Mouse (Mus musculus): ENCODE results near the gene Gm20503. TPM values are rescaled to one million over a fixed set of nuclear protein-coding genes. Genes with fewer than 3 reads are reported as not detected.

The Gm20503 gene
- 3.6 and 4.5 TPM in 2 replicates for total RNA-seq (2021)
- long read RNA-seq, partial matches to known transcripts: 0 of 4 reads
- long read RNA-seq, other reads (novel, unspliced or antisense): 4 of 4 reads

GRCm38 (mm10) chr4:59002948-59003805, at the start of gene Gm20503:
Gm20503 (plus strand) TSS chr4:59003210.
- peak; percentile 94 for DNase-seq

DNA sequence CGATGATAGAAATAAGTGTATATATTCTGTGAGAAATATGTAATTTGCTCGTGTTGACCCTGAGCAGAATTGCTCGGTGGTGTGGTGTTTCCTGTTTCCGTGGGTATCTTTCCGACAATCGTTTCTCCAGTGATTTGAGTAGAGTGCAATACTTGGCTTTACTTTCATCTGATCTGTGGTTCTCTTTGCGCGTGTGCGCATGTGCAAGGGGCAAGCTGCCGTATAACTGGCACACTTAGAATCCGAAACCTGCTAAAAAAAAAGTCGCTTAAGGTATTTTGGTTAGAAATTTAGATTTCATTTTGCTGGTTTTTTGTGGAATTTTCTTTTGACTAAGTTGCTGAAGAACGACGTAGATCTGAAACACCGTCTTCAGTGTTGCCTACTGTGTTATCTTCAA, 41.3 kb upstream of the Gm20503 start:
- DNase-seq: no peak

DNA sequence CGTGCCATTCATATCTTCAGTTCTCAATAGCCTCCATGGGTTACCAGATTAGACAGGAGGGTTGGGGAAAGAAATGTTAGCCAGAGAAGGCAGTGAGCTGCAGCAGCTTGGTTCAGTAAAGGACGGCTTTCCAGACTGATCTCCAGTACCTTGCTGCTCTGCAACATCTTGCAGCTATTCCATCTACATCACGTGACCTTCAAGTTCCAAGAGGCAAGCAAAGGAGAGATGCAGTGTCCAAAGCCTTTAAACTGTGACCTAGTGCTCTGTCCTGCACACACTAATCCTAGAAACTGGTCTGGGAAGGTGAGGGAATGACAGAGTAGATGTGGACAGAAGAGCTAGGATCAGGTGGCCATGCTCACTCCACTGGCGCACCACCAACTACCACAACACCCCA, 39.7 kb upstream of the Gm20503 start:
- DNase-seq: no peak

GRCm38 (mm10) chr4:58965136-58965535, 37.9 kb upstream of the Gm20503 start:
- DNase-seq: no peak

DNA sequence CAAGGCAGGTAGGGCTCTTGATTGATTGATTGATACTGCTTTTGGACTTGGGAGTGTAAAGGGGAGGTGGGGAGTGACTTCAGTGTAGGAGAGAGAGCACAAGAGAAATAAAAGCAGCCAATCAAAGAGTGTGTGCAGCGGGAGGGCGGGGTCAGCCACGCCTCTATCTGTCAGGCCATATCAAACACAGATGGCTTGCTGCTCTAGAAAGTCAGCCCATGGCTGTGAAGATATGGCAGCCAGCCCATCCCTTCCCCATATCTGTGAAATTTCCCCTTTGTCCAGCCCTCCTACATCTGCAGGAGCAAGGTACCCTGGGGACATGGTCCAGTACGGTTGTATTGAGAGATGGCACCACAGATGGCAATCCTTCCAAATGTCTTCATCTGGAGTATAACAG, 32.3 kb upstream of the Gm20503 start:
- no peak for DNase-seq

GRCm38 (mm10) chr4:58975711-58976110, 27.3 kb upstream of the Gm20503 start:
- DNase-seq: no peak

DNA sequence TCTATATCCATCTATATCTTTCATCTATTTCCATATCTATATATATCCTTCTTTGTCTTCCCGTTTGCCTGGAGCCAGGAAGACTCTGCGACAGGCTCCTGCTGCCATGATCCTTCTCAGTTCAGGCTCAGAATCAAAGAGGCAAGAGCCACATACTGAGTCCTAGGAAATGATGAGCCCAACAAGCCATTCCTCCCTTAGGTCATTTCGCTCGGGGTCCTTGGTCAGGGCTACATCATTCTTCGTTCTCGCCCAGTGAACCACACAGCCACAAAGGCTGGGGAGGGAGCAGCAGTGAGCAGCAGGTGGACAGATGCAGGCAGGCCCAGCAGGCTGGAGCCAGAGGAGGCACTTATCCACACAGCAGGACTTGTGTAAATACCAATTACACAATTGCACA, 21.6 kb upstream of the Gm20503 start:
- DNase-seq: no peak

GRCm38 (mm10) chr4:58982806-58983205, 20.2 kb upstream of the Gm20503 start:
- DNase-seq: no peak

- peak; percentile 83 for DNase-seq
Measured at GRCm38 (mm10) chr4:58985157-58985648, 17.8 kb upstream of the Gm20503 start.

DNA sequence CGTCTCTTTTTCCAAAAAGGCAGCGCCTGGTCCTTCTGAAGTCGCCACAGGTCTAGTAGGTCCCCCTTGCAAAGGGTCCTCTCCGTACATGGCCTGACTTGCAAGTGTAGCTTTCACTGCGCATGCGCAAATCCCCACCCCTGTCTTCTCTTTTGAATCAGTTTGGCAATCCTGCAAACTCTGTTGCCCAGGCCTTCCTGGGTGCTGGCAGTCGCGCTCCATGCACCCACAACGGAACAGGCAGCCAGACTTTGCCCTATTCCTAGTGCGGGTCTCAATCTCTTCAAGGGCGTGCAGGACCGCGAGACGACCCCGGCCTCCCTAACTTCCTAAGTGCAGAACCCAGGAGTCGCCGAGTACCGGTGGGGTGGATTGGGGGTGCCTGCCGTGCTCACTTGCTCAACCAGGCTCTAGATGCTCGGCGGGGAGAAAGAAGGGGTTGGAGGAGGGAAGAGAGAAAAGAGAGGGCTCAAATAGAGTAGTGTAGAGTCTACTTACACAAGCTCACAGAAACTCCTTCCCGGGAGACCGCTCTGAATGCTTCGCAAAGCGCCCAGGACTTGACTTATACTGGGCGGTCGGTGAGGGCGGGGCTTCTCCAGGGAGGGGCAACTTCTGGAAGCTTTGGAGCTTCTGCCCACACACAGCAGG, 16.3 kb upstream of the Gm20503 start, which contains the start of gene Ptgr1:
Ptgr1 (minus strand) TSS at position 580 of the 651 bp plus-strand sequence.
- peak; percentile 86 for DNase-seq

GRCm38 (mm10) chr4:58989303-58989898, 13.6 kb upstream of the Gm20503 start:
- no peak for DNase-seq

DNA sequence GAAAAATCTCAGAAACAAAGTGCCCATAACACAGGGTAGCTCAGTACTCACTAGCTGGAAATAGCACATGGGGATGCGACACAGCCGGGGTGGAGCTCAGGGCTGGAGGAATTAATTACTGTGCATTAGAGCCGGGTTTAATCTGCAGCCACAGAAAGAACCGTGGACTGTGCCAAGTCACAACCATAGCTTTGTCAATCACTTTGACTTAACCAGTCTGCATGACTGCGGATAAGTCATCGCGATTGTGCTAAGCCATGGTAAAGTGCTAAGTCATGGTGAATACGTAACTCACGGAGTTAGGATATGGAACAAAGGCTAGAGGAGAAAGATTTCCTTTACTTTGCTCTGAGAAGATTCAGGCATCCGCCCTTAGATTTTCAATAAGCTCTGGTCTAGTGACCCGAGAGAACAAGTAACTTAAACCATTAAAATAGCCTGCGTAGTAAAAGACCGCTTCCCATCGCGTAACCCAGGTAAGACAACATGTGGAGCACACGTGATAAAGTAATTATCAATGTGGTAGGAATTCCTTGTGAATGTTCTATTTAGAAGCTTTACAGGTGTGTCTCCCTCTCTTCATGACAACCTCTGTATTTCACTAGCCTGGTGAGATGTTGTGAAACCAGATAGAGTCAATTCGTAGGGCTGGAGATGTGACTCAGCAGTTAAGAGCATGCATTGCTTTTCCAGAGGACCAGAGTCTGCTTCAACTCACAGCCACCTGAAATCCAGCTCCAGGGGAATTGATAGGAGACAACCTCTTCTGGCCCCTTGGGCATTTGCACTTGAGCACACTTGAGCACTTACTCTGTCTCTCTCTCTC, 12.2 kb upstream of the Gm20503 start:
- no peak for DNase-seq

DNA sequence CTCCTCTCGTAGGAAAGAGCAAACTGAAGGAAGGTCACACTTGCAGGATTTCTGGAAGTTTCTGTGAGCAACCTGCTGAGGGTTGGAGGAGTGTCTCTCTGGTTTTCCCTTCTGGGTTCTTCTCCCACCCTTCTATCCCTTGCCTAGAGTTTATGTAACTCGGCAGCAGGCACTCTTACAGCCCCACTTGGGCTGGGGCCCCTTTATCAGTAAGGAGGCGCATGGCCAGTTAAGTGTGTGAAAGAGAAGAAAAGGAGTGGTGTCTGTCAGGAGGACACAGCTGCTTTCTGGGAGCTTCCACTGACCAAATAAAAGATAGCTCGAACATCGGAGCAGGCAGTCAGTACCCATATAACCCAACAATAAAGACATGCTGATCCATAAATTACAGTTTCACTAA, 10.8 kb upstream of the Gm20503 start:
- no peak for DNase-seq

GRCm38 (mm10) chr4:58994762-58995161, 8.2 kb upstream of the Gm20503 start, which contains the start of gene Dnajc25:
Dnajc25 (plus strand) TSS chr4:58995062.
- DNase-seq: no peak

- peak; percentile 26 for DNase-seq
Measured at GRCm38 (mm10) chr4:58995251-58995693, 7.7 kb upstream of the Gm20503 start.

DNA sequence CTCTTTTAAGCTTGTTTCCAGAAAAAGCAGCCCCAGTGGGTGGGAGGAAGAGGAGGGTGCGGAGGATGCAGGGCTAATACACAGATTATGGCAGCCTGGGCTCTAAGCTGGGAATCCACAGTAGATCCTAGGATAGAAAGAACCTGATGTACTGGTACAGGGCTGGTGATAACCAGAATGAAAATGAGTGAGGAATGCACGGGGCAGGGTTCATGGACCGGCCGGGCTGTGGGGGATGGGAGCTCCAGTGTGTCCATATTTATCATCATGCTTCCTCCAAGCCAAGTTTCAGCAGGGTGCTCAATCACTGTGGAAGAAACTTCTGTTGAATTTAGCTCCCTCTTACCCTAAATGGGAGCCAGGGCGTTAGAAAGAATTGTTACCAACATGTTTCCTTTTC, 5.9 kb upstream of the Gm20503 start:
- DNase-seq: no peak

- DNase-seq: no peak
Measured at GRCm38 (mm10) chr4:58998688-58999087, 4.3 kb upstream of the Gm20503 start.

DNA sequence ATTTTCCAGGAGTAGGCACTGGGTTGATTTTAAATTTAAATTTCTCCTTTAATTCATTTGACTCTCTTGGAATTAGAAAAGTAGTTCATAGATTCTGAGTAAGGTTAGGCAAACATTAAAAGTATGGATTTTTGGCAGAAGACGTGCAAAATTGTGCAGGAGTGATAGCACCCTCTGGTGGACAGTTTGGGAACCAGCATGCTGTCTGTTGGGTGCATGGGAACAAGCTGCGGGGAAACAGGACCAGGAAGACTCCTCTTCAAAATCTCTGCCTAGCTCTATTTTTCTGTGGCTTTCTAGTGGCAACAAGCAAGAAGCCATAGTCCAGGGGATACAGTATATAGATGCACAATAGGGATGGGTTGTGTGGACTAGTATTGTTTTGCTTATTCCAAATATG, 3.3 kb upstream of the Gm20503 start:
- peak; percentile 75 for DNase-seq

DNA sequence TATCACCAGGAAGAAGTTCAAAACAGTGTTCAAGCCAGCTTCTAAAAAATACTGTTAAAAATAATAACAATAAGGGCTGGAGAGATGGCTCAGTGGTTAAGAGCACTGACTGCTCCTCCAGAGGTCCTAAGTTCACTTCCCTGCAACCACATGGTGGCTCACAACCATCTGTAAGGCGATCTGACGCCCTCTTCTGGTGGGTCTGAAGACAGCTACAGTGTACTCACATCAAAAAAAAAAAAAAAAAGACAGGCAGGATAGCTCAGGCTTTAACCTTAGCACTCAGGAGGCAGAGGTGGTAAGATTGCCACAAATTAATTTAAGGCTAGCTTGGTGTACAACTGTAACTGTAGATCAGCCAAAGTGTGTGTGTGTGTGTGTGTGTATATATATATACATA, 2.4 kb upstream of the Gm20503 start:
- peak; percentile 33 for DNase-seq

DNA sequence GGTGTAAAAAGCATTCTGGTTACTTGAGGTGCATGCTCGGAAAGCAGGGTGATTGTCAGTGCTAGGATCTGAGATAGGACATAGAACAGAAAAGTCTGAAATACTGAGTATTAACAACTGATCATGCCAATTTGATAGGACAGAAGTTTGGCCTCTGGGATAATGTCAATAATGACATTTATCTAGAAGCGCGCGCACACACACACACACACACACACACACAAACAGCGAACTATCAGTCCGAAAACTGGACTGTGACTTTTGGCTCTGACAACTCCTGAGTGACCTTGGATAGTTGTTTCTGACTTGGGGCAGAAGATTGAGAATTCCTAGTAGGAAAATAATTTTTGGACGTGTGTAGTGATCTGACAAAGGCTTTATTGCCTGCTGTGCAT, 793 bp downstream of the Gm20503 start:
- no peak for DNase-seq

DNA sequence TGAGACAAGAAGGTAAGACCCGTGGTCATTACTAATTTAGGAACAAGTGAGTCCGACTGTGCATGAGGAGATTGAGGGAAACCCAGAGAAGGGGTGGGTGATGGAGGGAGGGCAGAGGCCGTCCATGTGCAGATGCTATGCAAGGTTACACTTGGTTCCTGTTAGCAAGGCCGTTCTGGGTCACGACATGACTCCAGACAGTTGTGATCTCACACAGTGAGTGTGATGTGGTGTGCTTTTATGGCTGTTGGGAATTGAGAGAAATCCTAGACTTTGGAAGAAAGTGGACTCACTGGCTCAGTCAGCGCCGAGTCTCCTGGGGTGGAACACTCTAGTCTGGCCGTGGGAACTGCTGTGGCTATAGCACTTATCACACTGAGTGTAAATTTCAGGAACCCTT, 3.2 kb downstream of the Gm20503 start:
- no peak for DNase-seq

GRCm38 (mm10) chr4:59007016-59007415, 4.0 kb downstream of the Gm20503 start:
- no peak for DNase-seq

All from adrenal gland, postnatal 25 days (tissue).